Mouse (Mus musculus) neural tube, embryonic 11.5 days (tissue): Measurements from ENCODE around the gene Pcgf2. TPM values are rescaled to one million over a fixed set of nuclear protein-coding genes. Genes with fewer than 3 reads are reported as not detected.
A peak's percentile ranks its signal among the peaks of the same experiment; 100 is the strongest.

ENCODE experiments used
- ATAC-seq: fragments of 200-750 bp; cut with Nextera tagmentation; 2 replicates; pipeline ENCODE4 v1.8.0; 2017; ENCODE audit warnings: moderate number of reproducible peaks, mild to moderate bottlenecking, moderate TSS enrichment, moderate library complexity; ENCODE audit not compliant: insufficient read depth, low FRiP score, low TSS enrichment
- DNase-seq: peaks from one replicate; pipeline ENCODE4 v3.0.0-alpha.2; 2015; ENCODE audit warnings: low spot score
- H3K27ac ChIP-seq: fragments of 300-500 bp; sonication (generic); 2 replicates; pipeline ENCODE4 v1.5.1; 2014; ENCODE audit warnings: low read depth, mild to moderate bottlenecking, low read length
- H3K27me3 ChIP-seq: fragments of 300-500 bp; sonication (generic); 2 replicates; pipeline ENCODE4 v1.6.1; 2014; ENCODE audit warnings: mild to moderate bottlenecking, low read length, mixed read lengths; ENCODE audit not compliant: control insufficient read depth, insufficient read depth
- H3K36me3 ChIP-seq: fragments of 300-500 bp; sonication (generic); 2 replicates; pipeline ENCODE4 v1.6.1; 2014; ENCODE audit warnings: mild to moderate bottlenecking, low read length, moderate library complexity, mixed read lengths; ENCODE audit not compliant: control insufficient read depth, insufficient read depth
- H3K4me1 ChIP-seq: fragments of 300-500 bp; sonication (generic); 2 replicates; pipeline ENCODE4 v1.6.1; 2014; ENCODE audit warnings: low read length, mixed read lengths; ENCODE audit not compliant: control insufficient read depth, insufficient read depth
- H3K4me2 ChIP-seq: fragments of 300-500 bp; sonication (generic); 2 replicates; pipeline ENCODE4 v1.6.1; 2014; ENCODE audit warnings: low read depth, mild to moderate bottlenecking, moderate library complexity
- H3K4me3 ChIP-seq: fragments of 300-500 bp; sonication (generic); 2 replicates; pipeline ENCODE4 v1.5.1; 2014; ENCODE audit warnings: low read depth, low read length
- H3K9ac ChIP-seq: fragments of 300-500 bp; sonication (generic); 2 replicates; pipeline ENCODE4 v1.6.1; 2014; ENCODE audit warnings: mild to moderate bottlenecking, low read length
- H3K9me3 ChIP-seq: fragments of 300-500 bp; sonication (generic); 2 replicates; pipeline ENCODE4 v1.6.1; 2016; ENCODE audit warnings: low read length; ENCODE audit not compliant: control insufficient read depth
- WGBS: fragments of 180-500 bp; shearing (Covaris S2); extraction: QIAGEN DNeasy Blood & Tissue Kit; methylation state at CpG from one replicate; pipeline ENCODE4 v1.1.7; 2014; 5-methylcytosine and 5-hydroxymethylcytosine counted together
- polyA plus RNA-seq: library from polyadenylated mRNA; unstranded; fragments of >200 nt; fragmentation: Nextera tagmentation; extraction: Ambion mirVana; gene quantifications from 2 replicates; pipeline ENCODE4 v1.2.1, GENCODE M21; 2014

The Pcgf2 gene
- polyA plus RNA-seq, 1 experiment from 2014 or later = 17.8 TPM

DNA sequence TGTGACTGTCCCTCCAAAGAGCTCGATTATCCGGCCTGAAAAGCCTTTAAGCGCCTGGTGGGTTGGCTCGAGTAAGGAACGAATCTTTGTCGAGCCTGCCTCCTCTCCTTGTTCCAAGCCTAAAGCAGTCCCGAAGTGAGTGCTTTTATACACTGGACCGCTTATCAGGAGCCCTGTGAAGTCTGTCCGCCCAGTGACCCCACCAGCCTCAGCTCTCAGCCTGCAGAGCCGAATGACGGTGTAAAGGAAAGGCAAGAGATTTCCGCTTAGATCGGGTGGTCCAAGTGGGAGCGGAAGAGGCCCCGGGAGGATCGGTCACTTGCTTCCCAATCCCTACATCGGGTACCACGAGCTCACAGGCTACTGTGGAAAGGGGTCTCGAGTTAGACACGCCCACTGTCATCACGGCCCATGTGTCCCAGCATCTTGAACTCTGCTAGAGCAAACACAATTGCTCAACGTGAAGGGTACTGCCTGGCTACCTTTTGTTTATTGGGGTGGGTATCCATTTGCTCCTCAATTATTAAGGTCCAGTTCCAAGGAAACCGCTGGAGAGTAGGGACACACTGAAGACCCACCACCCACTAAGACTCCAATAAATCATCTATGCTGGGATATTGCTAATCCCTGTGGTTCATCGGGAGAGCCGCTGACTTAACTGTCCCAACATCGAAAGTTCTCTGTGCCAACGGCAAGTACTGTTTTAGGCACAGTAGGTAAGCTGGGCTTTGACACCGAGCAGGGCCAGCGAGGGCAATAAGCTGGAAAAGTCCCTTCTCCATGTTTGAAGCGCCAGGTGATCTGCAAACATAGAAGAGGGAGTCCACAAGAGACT lies 666 bp upstream of the Pcgf2 start:
- H3K27me3 ChIP-seq = no peaks in the 10 kb centered on the region
- H3K9me3 ChIP-seq = no peaks in the 10 kb centered on the region
- ATAC-seq = no peak
- peak; percentile 60 for DNase-seq
- peak overlapping the region; percentile 97 for H3K27ac ChIP-seq
- H3K9ac ChIP-seq = peak overlapping the region; percentile 88
- H3K4me2 ChIP-seq = peak overlapping the region; percentile 93
- no peaks in the 10 kb centered on the region for H3K36me3 ChIP-seq
- WGBS = 16% methylated on average over 30 of the region's 30 CpGs
- H3K4me3 ChIP-seq = peak overlapping the region; percentile 79
- peaks cover 49% of the 10 kb centered on the region for H3K4me1 ChIP-seq

DNA sequence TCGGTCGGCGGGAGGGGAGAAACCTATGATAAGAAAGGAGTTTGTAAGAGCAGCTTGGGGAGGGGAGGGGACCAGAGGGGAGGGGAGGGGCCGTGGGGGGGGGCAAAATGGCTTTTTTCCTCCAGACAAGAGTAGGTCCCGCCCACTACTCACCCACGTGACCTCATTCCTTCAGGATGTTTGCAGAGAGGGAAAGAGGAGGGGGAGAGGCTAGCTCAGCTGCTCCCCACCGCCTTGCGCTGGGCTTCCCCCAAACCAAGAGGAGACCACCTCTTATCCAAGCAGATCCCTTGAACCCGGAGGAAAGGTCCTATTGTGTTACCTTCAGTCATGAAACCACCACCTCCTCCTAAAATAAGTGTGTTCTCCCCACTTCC lies 683 bp downstream of the Pcgf2 start:
- H3K9me3 ChIP-seq = no peaks in the 10 kb centered on the region
- H3K4me2 ChIP-seq = peak overlapping the region; percentile 93
- H3K27ac ChIP-seq = peak overlapping the region; percentile 97
- WGBS = 0% methylated on average over 6 of the region's 9 CpGs
- no peaks in the 10 kb centered on the region for H3K27me3 ChIP-seq
- H3K4me3 ChIP-seq = peak overlapping the region; percentile 79
- H3K36me3 ChIP-seq = no peaks in the 10 kb centered on the region
- H3K9ac ChIP-seq = peak overlapping the region; percentile 95
- DNase-seq (peak; percentile 93), ATAC-seq (peak; percentile 45)
- H3K4me1 ChIP-seq = peaks cover 63% of the 10 kb centered on the region

GRCm38 (mm10) chr11:97698741-97699611 lies 1.3 kb downstream of the Pcgf2 start:
- under 1% methylated on average over 49 of the region's 63 CpGs for WGBS
- ATAC-seq = peak; percentile 1; the same call in 1 of the 2 replicates
- Histone ChIP-seq H3K36me3 (no peaks in the 10 kb centered on the region), H3K4me3 (peak overlapping the region; percentile 79), H3K9ac (peak overlapping the region; percentile 95), H3K4me2 (peak overlapping the region; percentile 93), H3K27ac (peak overlapping the region; percentile 97), H3K9me3 (no peaks in the 10 kb centered on the region), H3K27me3 (no peaks in the 10 kb centered on the region), H3K4me1 (peaks cover 59% of the 10 kb centered on the region)
- DNase-seq = peak; percentile 81

DNA sequence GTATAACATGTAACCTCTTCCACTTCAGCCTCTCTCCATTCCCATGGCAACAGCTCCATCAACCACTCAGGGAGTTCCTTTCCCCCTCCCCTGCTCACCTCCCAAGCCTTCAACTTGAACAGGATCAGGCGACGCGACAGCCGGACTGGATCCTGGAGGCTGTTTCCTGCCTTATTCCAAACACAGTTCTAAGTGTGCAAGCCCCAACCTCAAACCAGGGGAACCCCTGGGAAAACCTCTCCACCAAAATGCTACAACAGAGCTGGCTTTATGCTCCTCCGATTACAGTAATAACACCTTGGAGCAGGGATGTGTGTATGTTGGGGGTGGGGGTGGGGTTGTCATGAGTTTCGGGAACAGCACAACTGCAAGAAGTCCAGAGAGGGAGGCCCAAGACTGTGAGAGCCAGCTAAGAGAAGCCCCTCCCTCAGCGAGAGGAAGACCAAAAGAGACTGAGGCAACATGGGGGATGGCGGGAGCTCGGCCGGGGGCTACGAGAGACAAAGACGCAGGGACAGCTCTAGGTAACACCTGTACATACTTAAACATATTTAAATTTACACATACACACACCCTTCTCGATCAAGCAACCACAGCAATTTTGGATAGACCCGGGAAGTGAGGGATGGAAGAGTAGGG lies 2.3 kb downstream of the Pcgf2 start:
- peak overlapping the region; percentile 97 for H3K27ac ChIP-seq
- DNase-seq = peak; percentile 43
- peaks cover 56% of the 10 kb centered on the region for H3K4me1 ChIP-seq
- H3K9me3 ChIP-seq = no peaks in the 10 kb centered on the region
- no peaks in the 10 kb centered on the region for H3K27me3 ChIP-seq
- peak overlapping the region; percentile 95 for H3K9ac ChIP-seq
- peak overlapping the region; percentile 79 for H3K4me3 ChIP-seq
- peak overlapping the region; percentile 93 for H3K4me2 ChIP-seq
- no peaks in the 10 kb centered on the region for H3K36me3 ChIP-seq
- no peak for ATAC-seq
- under 1% methylated on average over 14 of the region's 14 CpGs for WGBS

DNA sequence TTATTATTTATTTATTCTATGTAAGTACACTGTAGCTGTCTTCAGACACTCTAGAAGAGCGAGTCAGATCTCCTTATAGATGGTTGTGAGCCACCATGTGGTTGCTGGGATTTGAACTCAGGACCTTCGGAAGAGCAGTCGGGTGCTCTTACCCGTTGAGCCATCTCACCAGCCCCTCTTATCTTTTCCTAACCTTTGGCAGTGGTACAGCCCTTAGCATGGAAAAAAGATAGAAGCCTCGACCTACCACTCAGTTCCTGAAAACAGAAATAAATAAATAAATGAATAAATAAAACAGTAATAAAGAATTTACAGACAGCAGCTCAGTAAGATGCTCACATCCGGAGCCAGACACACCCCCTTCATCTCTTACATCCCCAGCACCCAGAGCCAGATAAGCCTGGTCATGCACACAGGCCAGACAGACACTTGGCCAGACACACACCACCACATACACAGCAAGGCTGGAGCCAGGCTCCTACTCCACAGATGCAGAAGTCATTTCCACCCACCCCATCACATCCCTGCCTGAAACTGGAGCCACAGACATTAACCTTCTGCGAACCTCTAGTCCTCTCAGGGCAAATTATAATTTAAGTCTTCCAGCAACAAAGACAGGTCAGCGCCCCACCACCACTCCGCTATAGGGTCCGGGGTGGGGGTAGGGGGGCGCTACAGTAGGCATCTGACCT lies 3.0 kb downstream of the Pcgf2 start:
- H3K27me3 ChIP-seq = no peaks in the 10 kb centered on the region
- peak overlapping the region; percentile 79 for H3K4me3 ChIP-seq
- peak overlapping the region; percentile 93 for H3K4me2 ChIP-seq
- H3K9ac ChIP-seq = peak overlapping the region; percentile 95
- ATAC-seq = no peak
- no peak for DNase-seq
- no peaks in the 10 kb centered on the region for H3K9me3 ChIP-seq
- no peaks in the 10 kb centered on the region; the same call in none of the 2 replicates for H3K36me3 ChIP-seq
- peaks cover 56% of the 10 kb centered on the region for H3K4me1 ChIP-seq
- WGBS = 65% methylated on average over 11 of the region's 11 CpGs
- peak overlapping the region; percentile 97 for H3K27ac ChIP-seq

DNA sequence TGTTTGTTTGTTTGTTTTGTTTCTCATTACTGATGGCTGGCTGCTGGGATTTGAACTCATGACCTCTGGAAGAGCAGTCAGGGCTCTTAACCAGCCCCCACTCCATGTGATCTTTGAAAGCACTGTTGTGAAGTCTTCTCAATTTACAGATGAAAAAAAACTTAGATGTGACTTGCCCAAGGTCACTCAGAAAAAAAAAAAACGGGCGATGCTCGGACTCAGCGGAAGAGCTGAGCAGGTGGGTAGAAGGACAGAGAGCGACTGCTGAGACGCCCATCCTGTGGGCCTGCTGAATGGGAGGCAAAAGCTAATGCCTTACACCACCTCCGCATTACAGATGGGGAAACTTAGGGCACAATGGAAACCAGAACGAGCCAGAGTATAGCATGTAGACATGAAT lies 3.6 kb downstream of the Pcgf2 start:
- H3K4me1 ChIP-seq = peaks cover 51% of the 10 kb centered on the region
- no peak overlapping the region for H3K27ac ChIP-seq
- no peaks in the 10 kb centered on the region for H3K9me3 ChIP-seq
- DNase-seq (no peak), ATAC-seq (no peak)
- WGBS = 74% methylated on average over 8 of the region's 8 CpGs
- H3K36me3 ChIP-seq = peaks cover 4% of the 10 kb centered on the region
- H3K4me3 ChIP-seq = 0 out of 2 replicates have a peak overlapping the region, but pooled peaks have one; percentile 10
- no peaks in the 10 kb centered on the region for H3K27me3 ChIP-seq
- H3K9ac ChIP-seq = no peak overlapping the region
- no peak overlapping the region for H3K4me2 ChIP-seq

- peaks cover 43% of the 10 kb centered on the region for H3K4me1 ChIP-seq
- H3K4me2 ChIP-seq = peak overlapping the region; percentile 17
- no peak for DNase-seq
- H3K36me3 ChIP-seq = peaks cover 7% of the 10 kb centered on the region
- H3K27me3 ChIP-seq = no peaks in the 10 kb centered on the region
- H3K9me3 ChIP-seq = no peaks in the 10 kb centered on the region
- peak overlapping the region; percentile 18; the same call in 1 of the 2 replicates for H3K9ac ChIP-seq
- ATAC-seq = no peak
- H3K27ac ChIP-seq = no peak overlapping the region
- WGBS = 34% methylated on average over 9 of the region's 9 CpGs
- peak overlapping the region; percentile 6; the same call in 1 of the 2 replicates for H3K4me3 ChIP-seq
These were observed 4.4 kb downstream of the Pcgf2 start for GRCm38 (mm10) chr11:97695712-97696401.
